Mouse (Mus musculus) hindbrain, embryonic 15.5 days (tissue): ENCODE results near the gene Wfs1. TPM values are rescaled to one million over a fixed set of nuclear protein-coding genes. Genes with fewer than 3 reads are reported as not detected.
A peak's percentile ranks its signal among the peaks of the same experiment; 100 is the strongest.
"Not testable (repeated sequence)": the region's sequence is repeated elsewhere in the genome, so short reads cannot be mapped to it uniquely, and the experiment has no call there.

ENCODE experiments used
- ATAC-seq: fragments of 200-750 bp; cut with Nextera tagmentation; 2 replicates; pipeline ENCODE4 v1.8.0; 2017; ENCODE audit warnings: low read depth, moderate number of reproducible peaks, moderate TSS enrichment; ENCODE audit not compliant: low FRiP score
- H3K27ac ChIP-seq: fragments of 300-500 bp; sonication (generic); replicated peaks from 2 replicates; pipeline ENCODE4 v1.5.1; 2015; ENCODE audit warnings: mild to moderate bottlenecking, inconsistent platforms
- H3K27me3 ChIP-seq: fragments of 300-500 bp; sonication (generic); 2 replicates; pipeline ENCODE4 v1.6.1; 2015; ENCODE audit warnings: control low read depth, inconsistent platforms
- H3K36me3 ChIP-seq: fragments of 300-500 bp; sonication (generic); 2 replicates; pipeline ENCODE4 v1.6.1; 2015; ENCODE audit warnings: control low read depth, inconsistent platforms
- H3K4me1 ChIP-seq: fragments of 300-500 bp; sonication (generic); replicated peaks from 2 replicates; pipeline ENCODE4 v1.6.1; 2015; ENCODE audit warnings: control low read depth, inconsistent platforms
- H3K4me2 ChIP-seq: fragments of 300-500 bp; sonication (generic); 2 replicates; pipeline ENCODE4 v1.6.1; 2015; ENCODE audit warnings: moderate library complexity, mild to moderate bottlenecking, inconsistent platforms
- H3K4me3 ChIP-seq: fragments of 300-500 bp; sonication (generic); 2 replicates; pipeline ENCODE4 v1.5.1; 2015; ENCODE audit warnings: mild to moderate bottlenecking, inconsistent platforms
- H3K9ac ChIP-seq: fragments of 300-500 bp; sonication (generic); 2 replicates; pipeline ENCODE4 v1.6.1; 2015; ENCODE audit warnings: inconsistent platforms
- H3K9me3 ChIP-seq: fragments of 300-500 bp; sonication (generic); 2 replicates; pipeline ENCODE4 v1.6.1; 2016; ENCODE audit warnings: control low read depth, inconsistent platforms
- WGBS: fragments of 180-500 bp; shearing (Covaris S2); methylation state at CpG from one replicate; pipeline ENCODE4 v1.1.7; 2015; 5-methylcytosine and 5-hydroxymethylcytosine counted together
- polyA plus RNA-seq: library from polyadenylated mRNA; unstranded; fragments of >200 nt; fragmentation: Nextera tagmentation; extraction: Ambion mirVana; gene quantifications from 2 replicates; pipeline ENCODE4 v1.2.1, GENCODE M21; 2015

The Wfs1 gene
- polyA plus RNA-seq, 1 experiment from 2014 or later = 8.8 TPM

- 61% methylated on average over 10 of the region's 10 CpGs for WGBS
- H3K4me3 ChIP-seq = no peak overlapping the region
- H3K36me3 ChIP-seq = no peaks in the 10 kb centered on the region
- peaks cover 10% of the 10 kb centered on the region for H3K27me3 ChIP-seq
- peak; percentile 83 for ATAC-seq
- H3K9me3 ChIP-seq = 0 out of 2 replicates have a peak, but pooled peaks cover 4% of the 10 kb centered on the region
- no peak overlapping the region for H3K9ac ChIP-seq
- peaks cover 7% of the 10 kb centered on the region for H3K4me1 ChIP-seq
- no peak overlapping the region for H3K4me2 ChIP-seq
- H3K27ac ChIP-seq = peak overlapping the region; percentile 63
Measured at GRCm38 (mm10) chr5:37010666-37011317, 21.8 kb upstream of the Wfs1 start.

- not testable (repeated sequence) for H3K27me3 ChIP-seq, H3K4me1 ChIP-seq, H3K9ac ChIP-seq, H3K36me3 ChIP-seq, H3K27ac ChIP-seq, H3K4me3 ChIP-seq, H3K9me3 ChIP-seq, ATAC-seq, H3K4me2 ChIP-seq
- WGBS = 24% methylated on average over 13 of the region's 13 CpGs
Measured at GRCm38 (mm10) chr5:37009761-37010160, 20.8 kb upstream of the Wfs1 start.

- Histone ChIP-seq H3K36me3 (no peaks in the 10 kb centered on the region), H3K27ac (no peak overlapping the region), H3K4me1 (no peaks in the 10 kb centered on the region), H3K4me2 (no peak overlapping the region), H3K4me3 (no peak overlapping the region), H3K27me3 (no peaks in the 10 kb centered on the region), H3K9me3 (no peaks in the 10 kb centered on the region), H3K9ac (no peak overlapping the region)
- WGBS = 52% methylated on average over 2 of the region's 2 CpGs
- ATAC-seq = no peak
Measured at GRCm38 (mm10) chr5:37002001-37002400, 13.0 kb upstream of the Wfs1 start.

- Histone ChIP-seq H3K27me3 (no peaks in the 10 kb centered on the region), H3K27ac (no peak overlapping the region), H3K9ac (no peak overlapping the region), H3K9me3 (no peaks in the 10 kb centered on the region), H3K4me1 (no peaks in the 10 kb centered on the region), H3K4me3 (no peak overlapping the region), H3K36me3 (no peaks in the 10 kb centered on the region), H3K4me2 (no peak overlapping the region)
- WGBS = 90% methylated on average over 9 of the region's 9 CpGs
- ATAC-seq = no peak
Measured at GRCm38 (mm10) chr5:37001002-37001401, 12.0 kb upstream of the Wfs1 start.

GRCm38 (mm10) chr5:36997996-36998395 lies 9.0 kb upstream of the Wfs1 start:
- ATAC-seq = no peak
- Histone ChIP-seq H3K36me3 (no peaks in the 10 kb centered on the region), H3K4me2 (no peak overlapping the region), H3K4me3 (no peak overlapping the region), H3K4me1 (no peaks in the 10 kb centered on the region), H3K9ac (no peak overlapping the region), H3K9me3 (no peaks in the 10 kb centered on the region), H3K27me3 (no peaks in the 10 kb centered on the region), H3K27ac (no peak overlapping the region)
- 31% methylated on average over 5 of the region's 5 CpGs for WGBS

- Histone ChIP-seq H3K27me3 (no peaks in the 10 kb centered on the region), H3K9me3 (no peaks in the 10 kb centered on the region), H3K36me3 (no peaks in the 10 kb centered on the region), H3K4me3 (no peak overlapping the region), H3K27ac (no peak overlapping the region), H3K4me1 (no peaks in the 10 kb centered on the region), H3K4me2 (no peak overlapping the region), H3K9ac (no peak overlapping the region)
- 87% methylated on average over 14 of the region's 14 CpGs for WGBS
- peak; percentile 19; the same call in 1 of the 2 replicates for ATAC-seq
Measured at GRCm38 (mm10) chr5:36996410-36996809, 7.4 kb upstream of the Wfs1 start.

GRCm38 (mm10) chr5:36990631-36991350 lies 1.8 kb upstream of the Wfs1 start:
- Histone ChIP-seq H3K27ac (no peak overlapping the region), H3K36me3 (no peaks in the 10 kb centered on the region), H3K27me3 (no peaks in the 10 kb centered on the region), H3K4me3 (no peak overlapping the region), H3K4me2 (no peak overlapping the region), H3K9ac (no peak overlapping the region), H3K9me3 (no peaks in the 10 kb centered on the region), H3K4me1 (peaks cover 14% of the 10 kb centered on the region)
- 80% methylated on average over 3 of the region's 3 CpGs for WGBS
- no peak for ATAC-seq

- H3K27me3 ChIP-seq = no peaks in the 10 kb centered on the region
- ATAC-seq = no peak
- H3K4me1 ChIP-seq = peaks cover 14% of the 10 kb centered on the region
- H3K27ac ChIP-seq = no peak overlapping the region
- H3K36me3 ChIP-seq = no peaks in the 10 kb centered on the region
- H3K4me3 ChIP-seq = no peak overlapping the region
- H3K9ac ChIP-seq = no peak overlapping the region
- H3K4me2 ChIP-seq = no peak overlapping the region
- no peaks in the 10 kb centered on the region for H3K9me3 ChIP-seq
- 47% methylated on average over 3 of the region's 3 CpGs for WGBS
Measured at GRCm38 (mm10) chr5:36990196-36990595, 1.2 kb upstream of the Wfs1 start.

GRCm38 (mm10) chr5:36989625-36989977 lies 596 bp upstream of the Wfs1 start:
- Histone ChIP-seq H3K4me1 (peaks cover 14% of the 10 kb centered on the region), H3K9me3 (no peaks in the 10 kb centered on the region), H3K9ac (0 out of 2 replicates have a peak overlapping the region, but pooled peaks have one; percentile 22), H3K27ac (no peak overlapping the region), H3K36me3 (no peaks in the 10 kb centered on the region), H3K4me3 (peak overlapping the region; percentile 67), H3K27me3 (no peaks in the 10 kb centered on the region), H3K4me2 (peak overlapping the region; percentile 93)
- 11% methylated on average over 3 of the region's 3 CpGs for WGBS
- ATAC-seq = no peak

GRCm38 (mm10) chr5:36988124-36988780 lies 753 bp downstream of the Wfs1 start:
- Histone ChIP-seq H3K4me1 (peaks cover 14% of the 10 kb centered on the region), H3K9ac (peak overlapping the region; percentile 53), H3K9me3 (no peaks in the 10 kb centered on the region), H3K36me3 (no peaks in the 10 kb centered on the region), H3K4me3 (peak overlapping the region; percentile 67), H3K4me2 (peak overlapping the region; percentile 93), H3K27ac (0 out of 2 replicates have a peak overlapping the region, but pooled peaks have one; percentile 32), H3K27me3 (no peaks in the 10 kb centered on the region)
- ATAC-seq = peak; percentile 31; the same call in 1 of the 2 replicates
- WGBS = 12% methylated on average over 24 of the region's 24 CpGs

- Histone ChIP-seq H3K4me3 (no peak overlapping the region), H3K36me3 (no peaks in the 10 kb centered on the region), H3K27ac (no peak overlapping the region), H3K4me1 (peaks cover 14% of the 10 kb centered on the region), H3K9ac (no peak overlapping the region), H3K4me2 (no peak overlapping the region), H3K9me3 (no peaks in the 10 kb centered on the region), H3K27me3 (no peaks in the 10 kb centered on the region)
- ATAC-seq = no peak
- 81% methylated on average over 1 of the region's 1 CpGs for WGBS
Measured at GRCm38 (mm10) chr5:36986617-36987016, 2.4 kb downstream of the Wfs1 start.

- no peak for ATAC-seq
- no peaks in the 10 kb centered on the region for H3K9me3 ChIP-seq
- H3K4me2 ChIP-seq = no peak overlapping the region
- no peak overlapping the region for H3K4me3 ChIP-seq
- no peak overlapping the region for H3K9ac ChIP-seq
- H3K27me3 ChIP-seq = no peaks in the 10 kb centered on the region
- H3K36me3 ChIP-seq = no peaks in the 10 kb centered on the region
- H3K4me1 ChIP-seq = no peaks in the 10 kb centered on the region
- 76% methylated on average over 4 of the region's 4 CpGs for WGBS
- H3K27ac ChIP-seq = no peak overlapping the region
Measured at GRCm38 (mm10) chr5:36982271-36982670, 6.7 kb downstream of the Wfs1 start.
